Mouse (Mus musculus): ENCODE data around the gene Syngr1. TPM values are rescaled to one million over a fixed set of nuclear protein-coding genes. Genes with fewer than 3 reads are reported as not detected.

Syngr1 gene
- polyA plus RNA-seq, 1 experiment: 95.0 TPM

DNA sequence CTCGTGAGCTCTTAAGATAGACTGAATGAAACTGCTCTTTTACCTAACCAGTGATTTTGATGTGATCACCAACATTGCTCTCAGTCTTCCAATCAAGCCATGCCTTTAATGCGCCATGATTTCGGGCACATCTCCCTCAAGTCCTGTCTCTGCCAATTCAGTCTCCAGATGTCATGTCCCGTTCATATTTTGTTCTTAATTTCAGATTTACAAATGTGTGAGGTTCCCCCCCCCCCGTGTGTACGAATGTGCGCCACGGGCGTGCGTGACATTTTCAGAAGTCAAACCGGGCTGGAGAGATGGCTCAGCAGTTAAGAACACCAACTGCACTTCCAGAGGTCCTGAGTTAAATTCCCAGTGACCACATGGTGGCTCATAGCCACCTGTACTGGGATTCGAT lies 7.4 kb upstream of the Syngr1 start:
- H3K27ac ChIP-seq (ENCODE audit: insufficient read depth, low read depth, low read length): peak overlapping the region; percentile 89
- peak overlapping the region; percentile 68 for H3K4me3 ChIP-seq (ENCODE audit: insufficient read depth, low read length)
- TF ChIP-seq POLR2A (IDR thresholded peaks at IDR 0.05; ENCODE audit: borderline replicate concordance, low read depth, low read length) (no peak), CTCF (IDR thresholded peaks at IDR 0.05; ENCODE audit: low read depth, low read length) (no peak)
- peaks cover 3% of the 10 kb centered on the region for H3K4me1 ChIP-seq (ENCODE audit: control insufficient read depth, insufficient read depth, low read length)

DNA sequence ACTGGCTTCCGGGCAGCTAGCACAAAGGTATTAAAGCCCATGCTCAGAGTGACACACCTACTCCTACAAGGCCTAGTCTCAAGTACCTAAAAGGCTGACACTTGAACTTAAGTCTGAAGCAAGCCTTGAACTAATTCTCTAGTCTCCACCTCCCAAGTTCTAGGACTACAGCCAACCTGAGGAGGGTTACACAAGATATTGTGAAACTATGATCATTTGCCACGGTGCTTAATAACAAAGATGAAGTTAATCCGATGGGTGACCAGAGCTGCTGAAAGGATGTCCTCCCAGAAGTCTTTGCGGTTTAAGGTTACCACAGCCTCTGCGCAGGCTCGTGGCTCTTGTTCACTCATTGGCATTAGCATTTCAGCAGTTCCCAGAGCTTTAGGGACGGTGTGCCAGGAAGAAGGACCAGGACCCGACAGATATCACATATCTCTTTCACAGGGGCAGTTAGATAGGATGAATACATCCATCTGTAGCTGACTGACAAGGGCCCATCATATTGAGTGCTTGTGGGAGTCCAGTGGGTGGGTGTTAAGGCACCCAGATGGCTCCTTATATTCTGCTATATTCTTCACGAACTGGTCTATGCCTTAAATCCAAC lies 3.6 kb upstream of the Syngr1 start:
- H3K27ac ChIP-seq (ENCODE audit: insufficient read depth, low read depth, low read length): no peak overlapping the region
- no peak for TF ChIP-seq CTCF (IDR thresholded peaks at IDR 0.05; ENCODE audit: low read depth, low read length)
- no peak for TF ChIP-seq POLR2A (IDR thresholded peaks at IDR 0.05; ENCODE audit: borderline replicate concordance, low read depth, low read length)
- H3K4me3 ChIP-seq (ENCODE audit: insufficient read depth, low read length): no peak overlapping the region
- peaks cover 9% of the 10 kb centered on the region for H3K4me1 ChIP-seq (ENCODE audit: control insufficient read depth, insufficient read depth, low read length)

DNA sequence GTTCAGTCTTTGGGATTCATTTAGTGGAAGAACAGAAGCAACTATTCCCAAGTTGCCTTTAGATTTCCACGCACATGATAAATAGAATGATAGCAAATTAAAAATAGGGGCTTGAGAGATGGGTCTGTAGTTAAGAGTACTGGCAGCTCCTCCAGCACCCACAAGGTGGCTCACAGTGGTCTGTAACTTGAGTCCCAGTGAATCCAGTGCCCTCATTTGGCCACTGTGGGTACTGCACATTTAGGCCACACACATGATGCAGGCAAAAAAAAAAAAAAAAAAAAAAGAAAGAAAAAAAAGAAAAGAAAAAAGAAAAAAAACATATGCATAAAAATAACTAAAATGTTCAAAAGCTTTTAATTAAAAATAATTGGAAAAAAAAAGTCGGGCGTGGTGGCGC lies 2.5 kb upstream of the Syngr1 start:
- H3K27ac ChIP-seq (ENCODE audit: insufficient read depth, low read depth, low read length): no peak overlapping the region
- no peak overlapping the region for H3K4me3 ChIP-seq (ENCODE audit: insufficient read depth, low read length)
- peak; percentile 81 for TF ChIP-seq CTCF (IDR thresholded peaks at IDR 0.05; ENCODE audit: low read depth, low read length)
- TF ChIP-seq POLR2A (IDR thresholded peaks at IDR 0.05; ENCODE audit: borderline replicate concordance, low read depth, low read length): no peak
- peaks cover 14% of the 10 kb centered on the region for H3K4me1 ChIP-seq (ENCODE audit: control insufficient read depth, insufficient read depth, low read length)

DNA sequence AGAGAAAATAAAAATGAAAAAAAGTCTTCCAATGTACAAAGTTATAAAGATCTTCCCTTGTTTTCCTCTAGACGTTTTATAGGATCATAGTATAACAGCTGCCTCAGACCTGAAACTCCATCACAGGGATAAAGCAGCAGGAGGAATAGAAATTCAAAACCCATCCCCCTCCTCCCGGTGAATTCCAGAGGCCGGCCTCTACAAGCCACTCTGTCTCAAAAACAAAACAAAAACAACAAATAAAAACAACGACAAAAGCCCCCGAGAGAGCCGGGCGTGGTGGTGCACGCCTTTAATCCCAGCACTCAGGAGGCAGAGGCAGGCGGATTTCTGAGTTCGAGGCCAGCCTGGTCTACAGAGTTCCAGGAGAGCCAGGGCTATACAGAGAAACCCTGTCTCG lies 979 bp upstream of the Syngr1 start:
- Histone ChIP-seq H3K4me1 (ENCODE audit: control insufficient read depth, insufficient read depth, low read length) (peaks cover 20% of the 10 kb centered on the region), H3K4me3 (ENCODE audit: insufficient read depth, low read length) (peak overlapping the region; percentile 75; the same call in 1 of the 2 replicates), H3K27ac (ENCODE audit: insufficient read depth, low read depth, low read length) (no peak overlapping the region)
- TF ChIP-seq CTCF (IDR thresholded peaks at IDR 0.05; ENCODE audit: low read depth, low read length) (no peak), POLR2A (IDR thresholded peaks at IDR 0.05; ENCODE audit: borderline replicate concordance, low read depth, low read length) (no peak)

DNA sequence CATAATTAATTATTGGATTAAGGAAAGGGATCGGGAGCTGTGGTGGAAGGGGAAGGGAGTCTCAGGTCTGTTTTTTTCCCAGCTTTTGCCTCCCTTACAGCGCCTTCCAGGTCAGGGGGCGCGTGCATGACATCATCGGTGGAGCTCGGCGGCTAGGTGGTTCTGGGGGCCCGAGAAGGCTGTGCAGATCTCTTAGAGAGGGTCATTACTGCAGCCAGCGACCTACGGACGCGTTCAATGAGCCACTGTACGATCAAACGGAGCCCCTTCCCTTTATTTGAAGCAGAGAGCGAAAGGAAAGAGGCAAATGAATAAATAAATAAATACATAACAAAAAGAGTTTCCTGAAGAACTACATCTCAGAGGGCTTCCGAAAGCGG lies 403 bp upstream of the Syngr1 start:
- Histone ChIP-seq H3K27ac (ENCODE audit: insufficient read depth, low read depth, low read length) (peak overlapping the region; percentile 68), H3K4me3 (ENCODE audit: insufficient read depth, low read length) (peak overlapping the region; percentile 75), H3K4me1 (ENCODE audit: control insufficient read depth, insufficient read depth, low read length) (peaks cover 23% of the 10 kb centered on the region)
- no peak for TF ChIP-seq CTCF (IDR thresholded peaks at IDR 0.05; ENCODE audit: low read depth, low read length)
- TF ChIP-seq POLR2A (IDR thresholded peaks at IDR 0.05; ENCODE audit: borderline replicate concordance, low read depth, low read length): no peak

DNA sequence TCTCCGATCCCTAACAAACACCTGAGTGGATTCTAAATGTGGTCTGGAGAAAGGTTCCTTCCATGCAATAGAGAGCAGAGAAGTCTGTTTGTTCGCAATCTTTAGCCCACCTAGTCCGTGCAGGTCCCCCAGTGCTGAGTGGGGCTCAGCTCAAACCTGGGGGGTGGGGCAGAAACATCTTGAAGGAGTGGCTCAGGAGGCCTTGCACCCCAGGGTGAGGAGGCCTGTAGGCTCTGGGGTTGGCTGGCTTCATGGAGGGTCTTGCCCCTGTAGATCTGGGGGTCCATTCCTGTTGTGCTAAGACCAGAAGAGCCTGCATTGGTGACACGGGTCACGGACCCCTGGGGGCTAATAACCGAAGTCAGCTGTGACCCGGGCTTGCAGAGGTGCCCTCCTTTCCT lies 907 bp downstream of the Syngr1 start:
- Histone ChIP-seq H3K4me1 (ENCODE audit: control insufficient read depth, insufficient read depth, low read length) (peaks cover 31% of the 10 kb centered on the region), H3K27ac (ENCODE audit: insufficient read depth, low read depth, low read length) (peak overlapping the region; percentile 68), H3K4me3 (ENCODE audit: insufficient read depth, low read length) (peak overlapping the region; percentile 75)
- no peak for TF ChIP-seq CTCF (IDR thresholded peaks at IDR 0.05; ENCODE audit: low read depth, low read length)
- no peak for TF ChIP-seq POLR2A (IDR thresholded peaks at IDR 0.05; ENCODE audit: borderline replicate concordance, low read depth, low read length)

DNA sequence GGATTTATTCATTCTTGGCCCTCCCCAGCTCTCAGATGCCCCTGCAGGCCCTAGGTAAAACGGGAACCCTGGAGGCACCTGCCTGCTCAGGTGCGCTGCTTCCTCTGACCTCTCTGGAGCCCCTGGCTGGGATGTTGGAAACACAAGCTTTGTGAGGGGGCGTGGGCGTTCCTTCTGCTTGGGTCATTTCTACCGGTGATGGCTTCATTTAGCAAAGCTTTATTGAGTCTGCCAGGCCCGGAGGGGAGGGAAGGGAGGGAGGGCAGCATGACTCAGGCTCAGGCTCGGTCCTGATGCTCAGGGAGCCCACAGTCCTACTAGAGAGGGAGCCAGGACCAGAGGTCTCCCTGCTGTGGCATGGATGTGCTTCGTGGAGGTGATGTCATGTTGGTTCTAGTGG lies 1.5 kb downstream of the Syngr1 start:
- Histone ChIP-seq H3K4me1 (ENCODE audit: control insufficient read depth, insufficient read depth, low read length) (peaks cover 31% of the 10 kb centered on the region), H3K27ac (ENCODE audit: insufficient read depth, low read depth, low read length) (peak overlapping the region; percentile 68), H3K4me3 (ENCODE audit: insufficient read depth, low read length) (peak overlapping the region; percentile 75)
- TF ChIP-seq CTCF (IDR thresholded peaks at IDR 0.05; ENCODE audit: low read depth, low read length): no peak
- 0 out of 2 replicates have a peak, but pooled peaks have one; percentile 9 for TF ChIP-seq POLR2A (IDR thresholded peaks at IDR 0.05; ENCODE audit: borderline replicate concordance, low read depth, low read length)

DNA sequence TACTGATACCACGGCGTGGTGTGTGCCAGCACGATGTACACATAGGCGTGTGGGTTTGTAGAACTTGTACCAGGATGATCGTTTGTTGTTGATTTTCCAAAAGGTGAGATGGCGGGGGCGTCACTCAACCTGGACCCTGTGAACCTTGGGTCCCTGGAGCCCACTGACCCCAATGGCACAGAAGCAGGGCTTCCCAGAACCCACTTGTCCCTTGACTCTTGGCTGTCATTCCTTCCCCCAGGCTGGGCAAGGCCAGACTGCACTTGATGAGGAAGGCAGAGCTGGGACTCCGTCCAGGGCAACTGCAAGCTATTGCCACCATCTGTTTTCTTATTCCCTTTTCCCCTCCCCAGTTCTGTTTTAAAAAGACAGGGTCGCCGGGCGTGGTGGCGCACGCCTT lies 3.1 kb downstream of the Syngr1 start:
- H3K4me1 ChIP-seq (ENCODE audit: control insufficient read depth, insufficient read depth, low read length): peaks cover 32% of the 10 kb centered on the region
- TF ChIP-seq POLR2A (IDR thresholded peaks at IDR 0.05; ENCODE audit: borderline replicate concordance, low read depth, low read length) (no peak), CTCF (IDR thresholded peaks at IDR 0.05; ENCODE audit: low read depth, low read length) (no peak)
- peak overlapping the region; percentile 1; the same call in 1 of the 2 replicates for H3K27ac ChIP-seq (ENCODE audit: insufficient read depth, low read depth, low read length)
- H3K4me3 ChIP-seq (ENCODE audit: insufficient read depth, low read length): no peak overlapping the region

DNA sequence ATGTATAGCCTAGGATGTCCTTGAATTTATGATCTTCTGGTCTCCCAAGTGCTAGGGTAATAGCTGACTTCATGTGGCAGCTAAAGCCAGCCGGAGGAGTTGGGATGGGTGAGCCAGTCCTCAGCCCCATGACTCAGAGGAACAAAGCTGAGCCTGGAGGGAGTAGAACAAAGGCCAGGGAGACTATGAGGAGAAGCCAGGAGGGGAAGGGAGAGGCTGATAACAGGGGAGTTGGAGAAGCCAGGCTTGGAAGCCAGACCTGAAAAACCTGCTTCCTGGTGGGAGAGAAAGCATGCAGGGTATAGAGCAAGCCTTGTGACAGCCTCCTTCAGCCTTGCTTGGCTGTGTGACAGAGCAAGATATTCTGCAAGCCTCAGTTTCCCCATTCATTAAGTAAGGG lies 4.5 kb downstream of the Syngr1 start:
- H3K4me3 ChIP-seq (ENCODE audit: insufficient read depth, low read length): peak overlapping the region; percentile 73
- H3K27ac ChIP-seq (ENCODE audit: insufficient read depth, low read depth, low read length): peak overlapping the region; percentile 97
- TF ChIP-seq CTCF (IDR thresholded peaks at IDR 0.05; ENCODE audit: low read depth, low read length): no peak
- TF ChIP-seq POLR2A (IDR thresholded peaks at IDR 0.05; ENCODE audit: borderline replicate concordance, low read depth, low read length): no peak
- H3K4me1 ChIP-seq (ENCODE audit: control insufficient read depth, insufficient read depth, low read length): peaks cover 41% of the 10 kb centered on the region

DNA sequence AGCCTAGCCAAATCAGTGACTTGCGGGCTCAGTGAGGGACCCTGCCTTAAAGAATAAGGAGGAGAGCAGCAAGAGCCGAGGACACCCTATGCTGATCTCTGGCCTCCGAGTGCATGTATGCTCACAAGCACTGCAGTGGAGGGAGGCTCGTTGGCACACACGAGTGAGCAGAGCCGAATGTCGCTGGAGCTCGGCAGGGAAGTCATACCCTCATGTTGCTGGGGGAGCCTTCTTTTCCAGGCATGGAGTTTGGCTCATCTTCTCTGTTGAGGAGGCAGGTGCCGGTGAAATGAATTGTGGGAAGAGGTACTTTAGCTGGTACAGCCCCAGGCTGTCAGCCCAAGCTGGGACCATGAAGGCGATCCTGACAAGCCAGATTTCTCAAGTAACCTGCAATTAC lies 5.3 kb downstream of the Syngr1 start:
- TF ChIP-seq POLR2A (IDR thresholded peaks at IDR 0.05; ENCODE audit: borderline replicate concordance, low read depth, low read length) (no peak), CTCF (IDR thresholded peaks at IDR 0.05; ENCODE audit: low read depth, low read length) (no peak)
- peaks cover 47% of the 10 kb centered on the region for H3K4me1 ChIP-seq (ENCODE audit: control insufficient read depth, insufficient read depth, low read length)
- peak overlapping the region; percentile 97 for H3K27ac ChIP-seq (ENCODE audit: insufficient read depth, low read depth, low read length)
- peak overlapping the region; percentile 73 for H3K4me3 ChIP-seq (ENCODE audit: insufficient read depth, low read length)

Measured in bone marrow macrophage, adult 2 months (primary cell).